Mouse (Mus musculus): ENCODE results near the gene Gm45015. TPM values are rescaled to one million over a fixed set of nuclear protein-coding genes. Genes with fewer than 3 reads are reported as not detected.

Gm45015 gene
- not detected in 2 replicates for polyA plus RNA-seq (2015; fragmentation: Nextera tagmentation; extraction: Ambion mirVana)

- no peaks in the 10 kb centered on the region for H3K4me1 ChIP-seq (replicated peaks; ENCODE audit: control insufficient read depth, insufficient read depth)
- no peaks in the 10 kb centered on the region for H3K36me3 ChIP-seq (ENCODE audit: control insufficient read depth, insufficient read depth, low read length)
- no peak within 1 kb of the TSS for H3K9ac ChIP-seq (ENCODE audit: low read length)
- H3K4me3 ChIP-seq (ENCODE audit: low read depth, low read length): no peak within 1 kb of the TSS
- ATAC-seq (ENCODE audit: low FRiP score, low TSS enrichment) (no peak), DNase-seq (ENCODE audit: low spot score) (no peak)
- H3K9me3 ChIP-seq (ENCODE audit: control insufficient read depth, low read length): no peaks in the 10 kb centered on the region
- H3K4me2 ChIP-seq (replicated peaks; ENCODE audit: low read depth): no peak within 1 kb of the TSS
- no peak within 1 kb of the TSS for H3K27ac ChIP-seq (replicated peaks)
- whole genome bisulfite sequencing: 79% methylated on average over 4 of the region's 4 CpGs
- TF ChIP-seq CTCF (IDR thresholded peaks at IDR 0.05; ENCODE audit: low read depth) (no peak), EP300 (optimal IDR thresholded peaks at IDR 0.05) (no peak)
- H3K27me3 ChIP-seq (ENCODE audit: control insufficient read depth, insufficient read depth, low read length): no peaks in the 10 kb centered on the region
These were observed at the start of gene Gm45015 for GRCm38 (mm10) chrX:73336740-73337139. Gm45015 (minus strand) TSS chrX:73336840.

- H3K4me3 ChIP-seq (ENCODE audit: low read depth, low read length): no peak overlapping the region
- no peak for ATAC-seq (ENCODE audit: low FRiP score, low TSS enrichment)
- no peak for DNase-seq (ENCODE audit: low spot score)
- H3K27ac ChIP-seq (replicated peaks): no peak overlapping the region
- H3K9me3 ChIP-seq (ENCODE audit: control insufficient read depth, low read length): no peaks in the 10 kb centered on the region
- no peak overlapping the region for H3K9ac ChIP-seq (ENCODE audit: low read length)
- WGBS: 12% methylated on average over 1 of the region's 1 CpGs
- no peak overlapping the region for H3K4me2 ChIP-seq (replicated peaks; ENCODE audit: low read depth)
- TF ChIP-seq CTCF (IDR thresholded peaks at IDR 0.05; ENCODE audit: low read depth) (no peak), EP300 (optimal IDR thresholded peaks at IDR 0.05) (no peak)
- no peaks in the 10 kb centered on the region for H3K4me1 ChIP-seq (replicated peaks; ENCODE audit: control insufficient read depth, insufficient read depth)
- H3K27me3 ChIP-seq (ENCODE audit: control insufficient read depth, insufficient read depth, low read length): no peaks in the 10 kb centered on the region
- no peaks in the 10 kb centered on the region for H3K36me3 ChIP-seq (ENCODE audit: control insufficient read depth, insufficient read depth, low read length)
These were observed 48.3 kb upstream of the Gm45015 start for GRCm38 (mm10) chrX:73384924-73385323.

GRCm38 (mm10) chrX:73384419-73384818, 47.8 kb upstream of the Gm45015 start:
- H3K4me3 ChIP-seq (ENCODE audit: low read depth, low read length): no peak overlapping the region
- no peak for ATAC-seq (ENCODE audit: low FRiP score, low TSS enrichment)

GRCm38 (mm10) chrX:73363291-73363690, 26.7 kb upstream of the Gm45015 start:
- no peaks in the 10 kb centered on the region for H3K27me3 ChIP-seq (ENCODE audit: control insufficient read depth, insufficient read depth, low read length)
- DNase-seq (ENCODE audit: low spot score) (no peak), ATAC-seq (ENCODE audit: low FRiP score, low TSS enrichment) (no peak)
- no peaks in the 10 kb centered on the region for H3K9me3 ChIP-seq (ENCODE audit: control insufficient read depth, low read length)
- H3K9ac ChIP-seq (ENCODE audit: low read length): no peak overlapping the region
- H3K4me2 ChIP-seq (replicated peaks; ENCODE audit: low read depth): no peak overlapping the region
- H3K4me3 ChIP-seq (ENCODE audit: low read depth, low read length): no peak overlapping the region
- H3K27ac ChIP-seq (replicated peaks): no peak overlapping the region
- no peaks in the 10 kb centered on the region for H3K36me3 ChIP-seq (ENCODE audit: control insufficient read depth, insufficient read depth, low read length)
- no peaks in the 10 kb centered on the region for H3K4me1 ChIP-seq (replicated peaks; ENCODE audit: control insufficient read depth, insufficient read depth)
- TF ChIP-seq EP300 (optimal IDR thresholded peaks at IDR 0.05): no peak
- TF ChIP-seq CTCF (IDR thresholded peaks at IDR 0.05; ENCODE audit: low read depth): no peak

More at GRCm38 (mm10) chrX:73384419-73384818, 47.8 kb upstream of the Gm45015 start:
- H3K27me3 ChIP-seq (ENCODE audit: control insufficient read depth, insufficient read depth, low read length): no peaks in the 10 kb centered on the region
- H3K4me1 ChIP-seq (replicated peaks; ENCODE audit: control insufficient read depth, insufficient read depth): no peaks in the 10 kb centered on the region
- H3K9ac ChIP-seq (ENCODE audit: low read length): no peak overlapping the region
- DNase-seq (ENCODE audit: low spot score): no peak
- H3K4me2 ChIP-seq (replicated peaks; ENCODE audit: low read depth): no peak overlapping the region
- H3K27ac ChIP-seq (replicated peaks): no peak overlapping the region
- H3K9me3 ChIP-seq (ENCODE audit: control insufficient read depth, low read length): no peaks in the 10 kb centered on the region
- H3K36me3 ChIP-seq (ENCODE audit: control insufficient read depth, insufficient read depth, low read length): no peaks in the 10 kb centered on the region
- 59% methylated on average over 6 of the region's 6 CpGs for WGBS
- TF ChIP-seq CTCF (IDR thresholded peaks at IDR 0.05; ENCODE audit: low read depth) (no peak), EP300 (optimal IDR thresholded peaks at IDR 0.05) (no peak)

DNA sequence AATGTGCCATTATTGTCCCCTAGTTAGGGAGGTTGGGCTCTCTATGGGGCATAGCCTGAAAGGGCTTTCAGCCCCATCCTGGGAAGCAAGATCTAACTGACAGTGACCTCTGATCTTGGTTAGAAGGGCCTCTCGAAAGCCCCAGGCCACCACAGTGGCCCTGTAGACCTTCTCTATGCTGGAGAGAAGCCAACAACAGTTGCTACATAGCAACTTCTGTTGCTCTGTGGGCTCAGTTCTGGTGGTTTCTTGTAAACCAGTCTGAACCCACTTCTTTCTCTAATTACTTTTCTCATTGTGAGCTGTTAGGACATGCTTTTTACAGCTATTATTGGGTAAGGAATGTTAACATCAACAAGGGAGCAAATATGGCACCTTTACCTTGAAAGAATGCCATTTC, 20.1 kb upstream of the Gm45015 start:
- DNase-seq (ENCODE audit: low spot score) (no peak), ATAC-seq (ENCODE audit: low FRiP score, low TSS enrichment) (no peak)
- Histone ChIP-seq H3K27ac (replicated peaks) (no peak overlapping the region), H3K4me1 (replicated peaks; ENCODE audit: control insufficient read depth, insufficient read depth) (no peaks in the 10 kb centered on the region), H3K36me3 (ENCODE audit: control insufficient read depth, insufficient read depth, low read length) (peaks cover 2% of the 10 kb centered on the region; the same call in 1 of the 2 replicates), H3K9ac (ENCODE audit: low read length) (no peak overlapping the region), H3K27me3 (ENCODE audit: control insufficient read depth, insufficient read depth, low read length) (no peaks in the 10 kb centered on the region), H3K9me3 (ENCODE audit: control insufficient read depth, low read length) (no peaks in the 10 kb centered on the region), H3K4me2 (replicated peaks; ENCODE audit: low read depth) (no peak overlapping the region), H3K4me3 (ENCODE audit: low read depth, low read length) (no peak overlapping the region)
- 73% methylated on average over 1 of the region's 1 CpGs for WGBS
- TF ChIP-seq EP300 (optimal IDR thresholded peaks at IDR 0.05) (no peak), CTCF (IDR thresholded peaks at IDR 0.05; ENCODE audit: low read depth) (no peak)

GRCm38 (mm10) chrX:73356163-73356562, 19.5 kb upstream of the Gm45015 start:
- no peak overlapping the region for H3K4me3 ChIP-seq (ENCODE audit: low read depth, low read length)
- H3K9ac ChIP-seq (ENCODE audit: low read length): no peak overlapping the region
- H3K36me3 ChIP-seq (ENCODE audit: control insufficient read depth, insufficient read depth, low read length): peaks cover 2% of the 10 kb centered on the region; the same call in 1 of the 2 replicates
- no peak for TF ChIP-seq CTCF (IDR thresholded peaks at IDR 0.05; ENCODE audit: low read depth)
- TF ChIP-seq EP300 (optimal IDR thresholded peaks at IDR 0.05): no peak
- H3K9me3 ChIP-seq (ENCODE audit: control insufficient read depth, low read length): no peaks in the 10 kb centered on the region
- WGBS: 90% methylated on average over 2 of the region's 2 CpGs
- ATAC-seq (ENCODE audit: low FRiP score, low TSS enrichment) (no peak), DNase-seq (ENCODE audit: low spot score) (no peak)
- H3K27ac ChIP-seq (replicated peaks): no peak overlapping the region
- no peaks in the 10 kb centered on the region for H3K4me1 ChIP-seq (replicated peaks; ENCODE audit: control insufficient read depth, insufficient read depth)
- H3K4me2 ChIP-seq (replicated peaks; ENCODE audit: low read depth): no peak overlapping the region
- H3K27me3 ChIP-seq (ENCODE audit: control insufficient read depth, insufficient read depth, low read length): no peaks in the 10 kb centered on the region
